Mouse (Mus musculus) kidney, embryonic 15.5 days (tissue): ENCODE results near the gene Nlrc5. TPM values are rescaled to one million over a fixed set of nuclear protein-coding genes. Genes with fewer than 3 reads are reported as not detected.

ENCODE experiments used
- ATAC-seq: fragments of 200-750 bp; cut with Nextera tagmentation; replicated peaks from 2 replicates; pipeline ENCODE4 v1.8.0; 2017; ENCODE audit warnings: moderate TSS enrichment; ENCODE audit not compliant: low FRiP score
- H3K27ac ChIP-seq: fragments of 300-500 bp; sonication (generic); 2 replicates; pipeline ENCODE4 v1.5.1; 2015; ENCODE audit warnings: mild to moderate bottlenecking, inconsistent platforms
- H3K27me3 ChIP-seq: fragments of 300-500 bp; sonication (generic); 2 replicates; pipeline ENCODE4 v1.6.1; 2015; ENCODE audit warnings: inconsistent platforms
- H3K36me3 ChIP-seq: fragments of 300-500 bp; sonication (generic); 2 replicates; pipeline ENCODE4 v1.6.1; 2015; ENCODE audit warnings: inconsistent platforms
- H3K4me1 ChIP-seq: fragments of 300-500 bp; sonication (generic); 2 replicates; pipeline ENCODE4 v1.6.1; 2015; ENCODE audit warnings: inconsistent platforms
- H3K4me2 ChIP-seq: fragments of 300-500 bp; sonication (generic); 2 replicates; pipeline ENCODE4 v1.6.1; 2015; ENCODE audit warnings: moderate library complexity, mild to moderate bottlenecking, inconsistent platforms
- H3K4me3 ChIP-seq: fragments of 300-500 bp; sonication (generic); replicated peaks from 2 replicates; pipeline ENCODE4 v1.5.1; 2015; ENCODE audit warnings: mild to moderate bottlenecking, inconsistent platforms
- H3K9ac ChIP-seq: fragments of 300-500 bp; sonication (generic); 2 replicates; pipeline ENCODE4 v1.6.1; 2015; ENCODE audit warnings: mild to moderate bottlenecking, inconsistent platforms
- H3K9me3 ChIP-seq: fragments of 300-500 bp; sonication (generic); replicated peaks from 2 replicates; pipeline ENCODE4 v1.6.1; 2016; ENCODE audit warnings: inconsistent platforms
- WGBS: fragments of 180-500 bp; shearing (Covaris S2); methylation state at CpG from one replicate; pipeline ENCODE4 v1.1.7; 2015; ENCODE audit warnings: mixed read lengths; 5-methylcytosine and 5-hydroxymethylcytosine counted together
- microRNA-seq: library from miRNA; unstranded; fragments of <30 nt; microRNA quantifications from one replicate; pipeline ENCODE4, GENCODE M21; 2016
- polyA plus RNA-seq: library from polyadenylated mRNA; unstranded; fragments of >200 nt; fragmentation: Nextera tagmentation; extraction: Ambion mirVana; gene quantifications from 2 replicates; pipeline ENCODE4 v1.2.1, GENCODE M21; 2015

The Nlrc5 gene
- polyA plus RNA-seq, 1 experiment from 2014 or later: 0.22 TPM

GRCm38 (mm10) chr8:94564421-94564820, 130.3 kb downstream of the Nlrc5 start:
- no peaks in the 10 kb centered on the region for H3K9me3 ChIP-seq
- H3K4me3 ChIP-seq: no peak overlapping the region
- no peak for ATAC-seq
- no peak overlapping the region for H3K27ac ChIP-seq
- H3K4me2 ChIP-seq: no peak overlapping the region
- H3K9ac ChIP-seq: no peak overlapping the region
- no peaks in the 10 kb centered on the region for H3K36me3 ChIP-seq
- H3K27me3 ChIP-seq: no peaks in the 10 kb centered on the region
- peaks cover 17% of the 10 kb centered on the region for H3K4me1 ChIP-seq

- no peaks in the 10 kb centered on the region for H3K27me3 ChIP-seq
- H3K27ac ChIP-seq: peak overlapping the region; percentile 29; the same call in 1 of the 2 replicates
- no peak overlapping the region for H3K4me2 ChIP-seq
- WGBS: 68% methylated on average over 6 of the region's 6 CpGs
- no peak overlapping the region for H3K4me3 ChIP-seq
- ATAC-seq: no peak
- H3K9me3 ChIP-seq: no peaks in the 10 kb centered on the region
- H3K9ac ChIP-seq: no peak overlapping the region
- no peaks in the 10 kb centered on the region for H3K36me3 ChIP-seq
- peaks cover 21% of the 10 kb centered on the region for H3K4me1 ChIP-seq
Observed at GRCm38 (mm10) chr8:94566033-94566432, 131.9 kb downstream of the Nlrc5 start.

GRCm38 (mm10) chr8:94566446-94567158, 132.4 kb downstream of the Nlrc5 start:
- Histone ChIP-seq H3K4me3 (no peak overlapping the region), H3K27ac (peak overlapping the region; percentile 29; the same call in 1 of the 2 replicates), H3K4me1 (peaks cover 21% of the 10 kb centered on the region), H3K9me3 (no peaks in the 10 kb centered on the region), H3K4me2 (no peak overlapping the region), H3K9ac (no peak overlapping the region), H3K27me3 (no peaks in the 10 kb centered on the region), H3K36me3 (no peaks in the 10 kb centered on the region)
- WGBS: 47% methylated on average over 15 of the region's 15 CpGs
- peak; percentile 55; the same call in 1 of the 2 replicates for ATAC-seq

GRCm38 (mm10) chr8:94567159-94567849, 133.1 kb downstream of the Nlrc5 start:
- no peak; the same call in 1 of the 2 replicates for ATAC-seq
- 0 out of 2 replicates have a peak, but pooled peaks cover 6% of the 10 kb centered on the region for H3K36me3 ChIP-seq
- H3K4me2 ChIP-seq: no peak overlapping the region
- H3K9ac ChIP-seq: no peak overlapping the region
- no peak overlapping the region for H3K27ac ChIP-seq
- H3K9me3 ChIP-seq: no peaks in the 10 kb centered on the region
- peaks cover 21% of the 10 kb centered on the region for H3K4me1 ChIP-seq
- no peak overlapping the region for H3K4me3 ChIP-seq
- H3K27me3 ChIP-seq: no peaks in the 10 kb centered on the region
- 75% methylated on average over 8 of the region's 8 CpGs for WGBS

GRCm38 (mm10) chr8:94568098-94568497, 133.9 kb downstream of the Nlrc5 start:
- WGBS: 90% methylated on average over 8 of the region's 8 CpGs
- Histone ChIP-seq H3K4me2 (no peak overlapping the region), H3K4me1 (peaks cover 21% of the 10 kb centered on the region), H3K9me3 (no peaks in the 10 kb centered on the region), H3K9ac (no peak overlapping the region), H3K4me3 (no peak overlapping the region), H3K36me3 (peaks cover 11% of the 10 kb centered on the region), H3K27me3 (no peaks in the 10 kb centered on the region), H3K27ac (no peak overlapping the region)
- ATAC-seq: no peak

- ATAC-seq: no peak
Observed at GRCm38 (mm10) chr8:94569419-94569818, 135.3 kb downstream of the Nlrc5 start.

GRCm38 (mm10) chr8:94571896-94572295, 137.7 kb downstream of the Nlrc5 start:
- ATAC-seq: no peak
- H3K27ac ChIP-seq: no peak overlapping the region
- no peak overlapping the region for H3K9ac ChIP-seq
- 61% methylated on average over 2 of the region's 2 CpGs for WGBS
- peaks cover 49% of the 10 kb centered on the region for H3K36me3 ChIP-seq
- H3K27me3 ChIP-seq: no peaks in the 10 kb centered on the region
- H3K4me3 ChIP-seq: no peak overlapping the region
- H3K9me3 ChIP-seq: no peaks in the 10 kb centered on the region
- H3K4me2 ChIP-seq: no peak overlapping the region
- peaks cover 10% of the 10 kb centered on the region for H3K4me1 ChIP-seq

More at GRCm38 (mm10) chr8:94569419-94569818, 135.3 kb downstream of the Nlrc5 start:
- Histone ChIP-seq H3K4me2 (no peak overlapping the region), H3K4me3 (no peak overlapping the region), H3K9me3 (no peaks in the 10 kb centered on the region), H3K36me3 (peaks cover 24% of the 10 kb centered on the region), H3K27ac (no peak overlapping the region), H3K9ac (no peak overlapping the region), H3K4me1 (peaks cover 21% of the 10 kb centered on the region), H3K27me3 (no peaks in the 10 kb centered on the region)
- 76% methylated on average over 1 of the region's 1 CpGs for WGBS

- Histone ChIP-seq H3K4me3 (no peak overlapping the region), H3K36me3 (peaks cover 73% of the 10 kb centered on the region), H3K27me3 (no peaks in the 10 kb centered on the region), H3K4me1 (0 out of 2 replicates have a peak, but pooled peaks cover 4% of the 10 kb centered on the region), H3K27ac (no peak overlapping the region), H3K9me3 (no peaks in the 10 kb centered on the region), H3K4me2 (no peak overlapping the region), H3K9ac (no peak overlapping the region)
- 91% methylated on average over 16 of the region's 16 CpGs for WGBS
- ATAC-seq: no peak
Observed at GRCm38 (mm10) chr8:94574159-94574907, 140.2 kb downstream of the Nlrc5 start.

- Histone ChIP-seq H3K36me3 (peaks cover 79% of the 10 kb centered on the region), H3K4me1 (0 out of 2 replicates have a peak, but pooled peaks cover 4% of the 10 kb centered on the region), H3K4me3 (no peak overlapping the region), H3K9ac (no peak overlapping the region), H3K4me2 (no peak overlapping the region), H3K9me3 (no peaks in the 10 kb centered on the region), H3K27me3 (no peaks in the 10 kb centered on the region), H3K27ac (no peak overlapping the region)
- no peak for ATAC-seq
- 91% methylated on average over 4 of the region's 4 CpGs for WGBS
Observed at GRCm38 (mm10) chr8:94575148-94575547, 141.0 kb downstream of the Nlrc5 start.

Small RNA genes within 50 kb of the gene (microRNA-seq; reads per million reads assigned to microRNA genes)
- not detected for gene Mir7072

Other genes with a start within 250 kb of the Nlrc5 start
- 89.6 and 91.6 TPM in 2 replicates for gene Nup93, start 219.8 kb upstream of the Nlrc5 start, polyA plus RNA-seq
- 6.1 and 6.4 TPM in 2 replicates for gene Slc12a3, start 105.2 kb upstream of the Nlrc5 start, polyA plus RNA-seq
- 66.7 and 70.0 TPM in 2 replicates for gene Herpud1, start 47.9 kb upstream of the Nlrc5 start, polyA plus RNA-seq
- 11.1 and 11.9 TPM in 2 replicates for gene Cpne2, start 98.6 kb downstream of the Nlrc5 start, polyA plus RNA-seq
- gene Rspry1, start 167.6 kb downstream of the Nlrc5 start, polyA plus RNA-seq: 38.3 and 39.8 TPM in 2 replicates
- 70.0 and 73.2 TPM in 2 replicates for gene Fam192a, start 167.6 kb downstream of the Nlrc5 start, polyA plus RNA-seq
- gene Arl2bp, start 232.2 kb downstream of the Nlrc5 start, polyA plus RNA-seq: 138 and 142 TPM in 2 replicates